Mouse (Mus musculus) right cerebral cortex, postnatal 10 days (tissue): ENCODE measurements around the gene 1700122O11Rik.

Source experiments
- DNase-seq, 2 experiments: peaks; one replicate each; pipeline ENCODE4 v3.0.0; 2021; ENCODE audit warnings: low spot score in 2 of 2

The 1700122O11Rik gene

DNA sequence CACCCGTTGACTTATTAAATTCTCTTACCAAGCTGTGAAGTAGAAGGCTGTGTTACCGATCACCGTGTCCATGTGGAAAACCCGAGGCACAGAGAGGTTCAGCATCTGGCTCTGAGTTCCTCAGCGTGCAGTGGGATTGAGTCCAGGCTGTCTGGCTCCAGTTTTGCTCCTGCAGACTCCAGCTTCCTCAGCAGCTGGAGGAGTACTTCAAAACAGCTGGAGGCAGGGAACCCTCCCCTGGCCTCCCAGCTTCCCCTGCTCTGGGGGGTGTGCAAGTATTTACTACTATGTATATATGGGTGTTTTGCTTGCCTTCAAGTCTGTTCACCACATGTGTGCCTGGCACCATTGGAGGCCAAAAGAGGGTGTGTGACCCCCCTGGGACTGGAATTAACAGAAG lies 9.8 kb downstream of the 1700122O11Rik start:
- no peak for DNase-seq

DNA sequence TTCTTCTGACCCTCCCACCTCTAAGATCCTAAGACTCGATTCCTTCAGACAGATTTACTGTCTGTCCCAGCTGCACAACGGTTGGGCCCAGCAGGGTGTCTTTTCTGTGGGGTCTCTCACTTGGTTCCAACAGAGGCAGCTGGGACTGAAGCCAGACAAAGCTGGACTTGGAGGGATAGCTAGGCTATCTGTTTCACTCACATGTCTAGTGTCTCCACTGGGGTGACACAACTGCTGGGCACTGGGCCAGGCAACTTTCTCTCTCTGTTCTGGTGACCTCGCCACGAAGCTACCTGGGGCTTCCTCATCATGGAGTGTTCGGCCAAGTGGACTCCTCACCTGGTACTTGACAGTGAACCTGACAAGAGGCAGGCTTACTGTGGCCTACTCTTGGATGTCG lies 10.4 kb downstream of the 1700122O11Rik start:
- DNase-seq = no peak

DNA sequence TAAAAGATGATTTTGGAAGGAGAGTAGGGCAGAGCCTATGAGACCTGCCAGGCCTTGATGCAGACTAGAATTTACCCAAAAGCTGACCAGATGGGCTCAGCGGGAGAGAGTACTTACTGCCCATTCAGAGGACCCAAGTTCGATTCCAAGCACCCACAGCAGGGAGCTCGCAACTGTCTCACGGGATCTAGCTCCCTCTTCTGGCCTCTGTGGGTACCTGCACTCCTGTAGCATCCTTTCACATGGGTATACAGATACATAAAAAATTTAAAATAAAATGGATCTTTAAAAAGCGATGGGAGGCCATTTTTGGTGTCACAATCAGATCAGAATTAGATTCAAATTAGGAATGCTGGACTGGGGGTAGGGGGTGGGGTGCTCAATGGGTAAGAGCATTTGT lies 11.1 kb downstream of the 1700122O11Rik start:
- DNase-seq = no peak

DNA sequence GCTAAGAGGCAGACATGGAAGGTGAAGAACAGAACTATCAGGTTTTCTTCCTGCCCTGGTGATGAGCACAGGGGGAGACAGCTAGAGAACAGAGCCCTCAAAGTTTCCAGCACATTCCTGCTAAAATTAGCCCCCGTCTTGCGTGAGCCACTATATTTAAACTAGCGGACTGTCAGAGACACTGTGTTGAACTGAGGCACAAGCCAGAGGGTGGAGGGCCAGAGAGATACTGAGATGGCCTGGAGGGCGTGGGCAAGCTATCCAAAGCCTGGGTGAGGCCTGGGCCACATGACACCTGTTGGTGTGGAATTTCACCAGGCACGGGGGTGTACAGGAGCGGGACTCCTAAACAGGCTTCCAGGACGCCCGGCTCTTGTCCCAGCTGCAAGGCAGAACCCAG lies 14.0 kb downstream of the 1700122O11Rik start:
- DNase-seq = no peak

DNA sequence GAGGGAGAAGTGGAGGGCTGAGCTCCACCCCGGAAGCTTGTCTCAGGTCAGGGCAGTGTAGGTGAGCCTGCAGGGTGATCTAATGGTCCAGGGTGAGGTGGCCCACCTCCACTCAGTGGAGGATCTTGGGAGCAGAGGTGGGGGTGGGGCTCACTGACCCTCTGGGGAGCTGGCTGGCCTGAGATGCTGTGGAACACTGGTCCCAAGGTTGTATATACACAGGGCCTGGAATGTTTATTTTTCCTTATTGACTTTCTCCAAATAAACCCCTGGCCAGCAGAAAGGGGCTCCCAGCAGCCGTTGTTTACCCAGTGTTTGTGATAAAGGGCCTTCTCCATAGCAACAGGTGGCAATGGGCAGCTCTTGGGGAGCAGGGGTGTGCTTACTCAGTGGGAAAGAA lies 18.5 kb downstream of the 1700122O11Rik start:
- DNase-seq = no peak

DNA sequence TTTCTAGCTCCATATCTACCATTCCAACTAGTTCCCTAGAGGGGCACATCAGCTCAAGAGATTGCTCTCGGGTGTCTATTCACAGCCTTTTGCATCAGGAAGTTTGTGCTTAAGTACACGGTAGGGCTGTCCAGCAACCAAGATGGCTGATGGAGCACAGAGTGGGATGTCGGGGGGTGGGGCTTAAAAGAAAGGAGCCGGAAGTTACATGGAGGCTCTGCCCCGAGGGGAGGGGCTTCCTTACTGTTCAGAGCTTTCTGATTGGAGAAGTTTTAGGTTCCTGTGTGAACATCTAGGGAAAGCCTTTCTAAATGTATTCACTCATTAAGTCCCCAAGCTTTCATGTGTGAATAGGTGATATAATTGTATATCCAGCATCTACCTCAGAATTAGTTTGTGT lies 21.5 kb downstream of the 1700122O11Rik start:
- DNase-seq = no peak

DNA sequence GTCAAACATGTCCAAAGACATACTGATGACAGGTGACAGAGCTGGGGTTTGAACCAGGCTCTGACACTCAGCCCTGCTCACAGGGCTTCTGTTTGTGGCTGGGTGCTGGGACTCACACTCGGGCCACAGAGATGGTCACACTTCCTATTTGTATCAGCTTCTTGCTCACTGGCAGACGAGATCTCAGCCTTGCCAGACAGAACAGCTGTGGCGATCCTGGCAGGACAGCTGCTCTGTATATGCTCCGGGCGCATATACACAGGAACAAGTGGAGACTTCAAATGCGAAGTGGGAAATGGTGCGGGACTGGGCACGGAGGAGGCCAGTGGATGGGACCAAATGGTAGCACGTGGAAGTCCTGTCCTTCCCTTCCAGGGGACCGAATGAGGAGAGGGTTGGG lies 25.5 kb downstream of the 1700122O11Rik start:
- no peak for DNase-seq

DNA sequence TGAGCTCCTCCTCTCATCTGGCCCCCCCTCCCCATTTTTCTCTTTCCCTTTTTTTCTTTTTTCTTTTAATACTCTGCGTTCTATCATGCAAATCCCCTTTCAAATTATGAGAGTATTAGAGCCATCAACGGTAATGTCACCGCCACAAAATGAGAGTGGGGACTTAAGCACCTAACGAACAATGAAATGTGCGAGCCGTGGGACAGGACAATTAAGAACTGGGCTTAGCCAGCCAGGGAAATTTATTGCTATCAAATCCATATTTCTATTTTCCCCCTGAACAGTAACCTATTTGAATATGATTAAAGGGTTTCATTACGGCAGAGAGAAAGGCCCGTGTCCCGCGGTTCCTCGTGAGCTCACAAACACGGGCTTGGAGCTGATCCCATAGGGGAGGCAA lies 27.0 kb downstream of the 1700122O11Rik start:
- DNase-seq = no peak

DNA sequence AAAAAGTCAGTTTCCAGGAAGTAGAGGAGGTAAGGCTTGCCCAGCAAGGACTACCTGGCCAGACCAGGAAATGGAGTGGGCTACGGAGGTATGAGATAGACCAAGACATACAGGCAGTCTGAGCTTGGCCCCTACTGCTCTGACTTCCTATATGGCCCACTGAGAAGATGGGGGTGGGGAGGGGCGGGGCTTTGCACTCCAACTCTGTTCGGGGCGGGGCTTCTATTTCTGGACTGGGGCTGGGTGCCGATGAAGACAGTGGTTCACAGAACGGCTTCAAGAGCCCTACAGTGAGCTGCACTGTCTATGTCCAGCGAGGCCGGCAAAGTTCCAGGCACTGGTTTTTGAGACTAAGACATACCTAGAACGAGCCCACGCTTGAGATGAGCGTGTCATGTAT lies 27.8 kb downstream of the 1700122O11Rik start:
- DNase-seq = no peak

DNA sequence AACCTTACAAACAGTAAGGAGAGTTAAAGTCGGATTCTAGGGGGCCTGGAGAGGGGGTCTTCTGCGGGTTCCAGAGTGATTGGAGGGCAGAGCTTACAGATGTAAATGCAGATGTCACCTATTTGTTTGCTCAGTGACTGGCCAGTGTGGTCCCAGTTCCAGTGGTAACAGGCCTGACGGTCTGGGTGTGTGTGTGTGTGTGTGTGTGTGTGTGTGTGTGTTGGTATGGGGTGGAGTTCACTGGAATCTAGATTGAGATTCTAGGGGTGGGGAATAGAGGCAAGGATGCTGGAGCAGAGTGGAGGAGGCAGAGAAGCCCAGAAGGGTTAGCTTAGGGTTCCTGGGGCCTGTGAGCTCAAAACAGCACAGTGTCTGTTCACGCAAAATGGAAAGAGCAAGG lies 32.3 kb downstream of the 1700122O11Rik start:
- no peak for DNase-seq

DNA sequence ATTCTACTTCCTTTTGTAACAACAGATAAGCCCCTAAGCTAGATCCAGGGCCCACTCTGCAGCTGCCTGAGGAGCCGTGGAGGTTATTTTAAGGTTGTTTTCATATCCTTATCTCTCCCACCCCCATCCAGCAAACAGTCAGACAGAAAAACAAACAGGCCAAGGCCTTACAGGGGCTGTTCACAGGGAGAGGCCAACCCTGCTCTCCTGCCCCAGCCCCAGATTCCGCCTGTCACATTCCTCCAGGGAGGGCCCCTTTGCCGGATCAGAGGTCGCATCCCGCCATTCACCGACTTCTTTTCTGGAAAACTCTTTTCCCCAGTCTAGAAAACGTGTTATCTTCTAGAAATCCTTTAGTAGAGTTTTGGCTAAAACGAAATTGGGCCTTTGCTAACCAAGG lies 33.0 kb downstream of the 1700122O11Rik start:
- DNase-seq = no peak

DNA sequence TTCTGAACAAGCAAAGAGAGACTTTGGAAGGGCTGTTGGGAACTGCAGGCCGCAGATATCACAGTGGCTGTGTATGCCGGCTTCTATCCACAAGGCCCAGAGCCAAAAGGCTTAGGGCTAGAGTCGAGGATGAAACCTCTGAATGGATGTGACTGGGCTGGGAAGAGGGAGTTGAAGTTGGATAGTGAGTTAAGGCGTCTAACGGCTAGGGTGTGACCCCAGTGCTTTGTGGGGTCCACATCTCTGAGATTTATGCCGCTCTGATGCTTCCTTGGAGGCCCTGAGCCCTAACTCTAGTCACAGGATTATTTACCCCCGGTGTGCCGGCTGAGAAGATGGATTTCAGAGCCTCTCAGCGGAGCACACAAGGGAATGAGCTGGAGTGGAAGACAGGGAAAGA lies 33.5 kb downstream of the 1700122O11Rik start:
- no peak for DNase-seq

DNA sequence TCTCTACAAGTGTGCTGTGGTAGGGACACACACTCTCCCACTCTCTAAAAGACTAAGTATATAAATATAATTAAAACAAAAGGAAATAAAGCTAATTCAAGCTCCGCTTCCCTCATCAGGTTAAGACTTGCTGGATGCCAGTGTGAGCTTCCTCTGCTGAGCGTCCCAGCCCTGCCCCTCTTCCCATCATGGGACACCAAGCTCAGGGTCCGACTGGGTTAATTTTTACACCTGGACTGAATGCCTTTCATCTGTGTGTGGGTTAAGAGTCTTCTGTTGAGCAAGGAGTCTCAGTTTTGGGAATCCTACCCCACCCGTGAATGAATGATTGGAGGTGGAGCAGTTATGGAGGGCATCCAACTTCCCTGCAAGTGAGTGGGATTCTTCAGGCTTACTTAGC lies 35.6 kb downstream of the 1700122O11Rik start:
- DNase-seq = no peak

DNA sequence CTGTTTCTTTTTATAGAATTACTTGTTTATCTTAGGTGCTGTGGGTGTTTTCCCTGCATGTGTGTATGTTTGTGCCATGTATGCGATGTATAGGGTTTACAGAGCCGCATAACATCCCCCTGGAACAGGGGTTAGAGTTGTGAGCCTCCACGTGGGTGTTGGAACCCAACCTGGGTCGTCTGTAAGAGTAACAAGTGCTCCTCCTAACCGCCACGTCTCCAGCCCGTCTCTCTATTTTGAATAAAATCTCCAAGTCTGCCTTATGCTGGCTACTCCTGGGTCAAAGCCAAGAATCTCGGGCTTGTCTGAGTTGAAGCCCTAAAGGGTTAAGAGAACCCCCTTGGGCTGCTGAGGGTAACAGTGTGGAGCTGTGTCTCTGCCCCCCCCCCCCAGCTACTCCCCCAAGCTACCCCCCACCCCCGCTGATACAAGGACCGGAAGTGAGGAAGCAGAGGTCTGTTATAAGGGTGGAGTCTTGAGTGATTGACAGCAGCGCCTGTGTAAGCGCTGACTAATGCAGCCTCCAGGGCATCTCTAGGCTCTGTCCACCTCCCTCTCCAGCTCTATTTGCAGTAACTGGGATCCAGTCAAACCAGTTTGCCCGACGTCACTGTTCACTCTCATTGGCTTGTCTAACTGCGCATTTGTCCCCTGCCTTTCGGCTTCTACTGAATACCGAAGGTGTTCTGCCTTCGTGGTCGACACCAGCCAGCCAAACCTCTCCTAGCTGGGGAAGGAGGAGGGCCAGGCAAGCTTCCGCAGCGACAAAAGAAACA lies 36.3 kb downstream of the 1700122O11Rik start:
- DNase-seq = peak in 1 of 2 experiments; percentile 54

DNA sequence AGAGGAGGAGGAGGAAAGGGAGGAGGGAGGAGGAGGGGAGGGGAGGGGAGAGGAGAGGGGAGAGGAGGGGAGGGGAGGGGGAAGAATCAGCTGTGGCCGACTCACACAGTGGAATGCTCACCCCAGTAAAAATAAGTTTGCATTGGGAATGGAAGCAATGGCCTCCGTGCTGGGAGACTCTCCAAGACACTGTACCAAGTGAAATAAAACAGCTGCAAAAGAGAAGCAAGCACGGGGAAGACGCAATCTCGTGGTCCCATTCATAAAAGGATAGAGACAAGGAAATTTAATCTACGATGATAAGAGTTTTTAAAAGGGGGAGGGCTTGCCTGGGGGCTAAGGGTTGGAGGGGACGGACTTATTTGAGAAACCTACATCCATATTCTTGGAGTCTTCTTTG lies 36.9 kb downstream of the 1700122O11Rik start:
- no peak for DNase-seq

DNA sequence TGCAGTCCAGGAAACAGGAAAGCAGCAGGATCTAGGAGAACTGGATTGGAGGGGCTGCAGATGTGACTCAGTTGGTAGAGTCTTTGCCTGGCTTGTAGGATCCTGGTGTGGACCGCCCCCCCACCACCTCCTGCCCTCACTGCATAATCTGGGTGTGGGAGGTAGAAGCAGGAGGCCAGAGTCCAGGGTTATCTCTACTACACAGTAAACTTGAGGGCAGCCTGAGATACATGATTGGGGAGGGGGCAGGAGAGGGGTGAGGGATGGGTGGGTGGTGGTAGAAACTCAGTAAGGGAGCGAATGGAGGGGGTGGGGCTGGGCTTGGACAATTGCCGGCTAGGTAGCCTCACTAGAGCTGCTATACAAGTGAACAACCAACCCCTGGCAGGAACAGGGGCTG lies 38.3 kb downstream of the 1700122O11Rik start:
- DNase-seq = no peak

DNA sequence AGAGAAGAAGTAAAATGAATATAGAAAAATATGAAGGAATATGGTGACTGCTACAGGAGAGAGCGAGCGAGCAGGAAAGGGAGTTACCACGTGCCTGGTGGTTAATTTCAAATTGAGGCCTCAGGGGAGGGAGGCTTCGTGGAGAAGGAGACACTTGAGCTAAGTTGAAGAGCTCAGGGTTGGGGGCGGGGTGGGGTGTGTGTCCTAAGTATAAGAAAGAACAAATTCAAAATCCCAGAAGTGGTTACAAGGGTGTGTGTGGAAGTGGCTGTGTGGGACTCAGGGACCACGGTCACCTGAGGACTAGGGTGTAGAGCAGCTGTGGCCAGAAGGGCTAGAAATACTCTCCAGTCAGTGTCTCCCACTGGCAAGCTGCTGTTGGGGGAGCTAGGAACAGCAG lies 38.7 kb downstream of the 1700122O11Rik start:
- DNase-seq = no peak

DNA sequence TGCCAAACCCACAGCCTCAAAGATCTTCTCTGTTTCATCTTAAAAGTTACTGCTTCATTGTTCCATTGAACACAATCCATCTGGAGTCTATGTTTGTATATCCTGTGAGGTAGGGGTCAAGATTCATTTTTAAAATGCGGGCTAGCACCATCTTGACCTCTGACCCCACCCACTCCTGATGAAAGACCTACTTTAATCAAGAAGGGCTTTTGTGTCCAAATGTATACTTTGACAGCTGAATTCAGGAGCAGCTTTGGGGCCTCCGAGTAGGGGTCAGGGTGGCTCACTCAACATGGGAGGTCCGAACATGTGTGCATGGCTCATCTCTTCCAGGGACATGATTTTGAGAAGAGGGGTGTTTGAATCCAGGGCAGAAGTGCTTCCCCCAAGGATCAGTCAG lies 40.3 kb downstream of the 1700122O11Rik start:
- DNase-seq = no peak

DNA sequence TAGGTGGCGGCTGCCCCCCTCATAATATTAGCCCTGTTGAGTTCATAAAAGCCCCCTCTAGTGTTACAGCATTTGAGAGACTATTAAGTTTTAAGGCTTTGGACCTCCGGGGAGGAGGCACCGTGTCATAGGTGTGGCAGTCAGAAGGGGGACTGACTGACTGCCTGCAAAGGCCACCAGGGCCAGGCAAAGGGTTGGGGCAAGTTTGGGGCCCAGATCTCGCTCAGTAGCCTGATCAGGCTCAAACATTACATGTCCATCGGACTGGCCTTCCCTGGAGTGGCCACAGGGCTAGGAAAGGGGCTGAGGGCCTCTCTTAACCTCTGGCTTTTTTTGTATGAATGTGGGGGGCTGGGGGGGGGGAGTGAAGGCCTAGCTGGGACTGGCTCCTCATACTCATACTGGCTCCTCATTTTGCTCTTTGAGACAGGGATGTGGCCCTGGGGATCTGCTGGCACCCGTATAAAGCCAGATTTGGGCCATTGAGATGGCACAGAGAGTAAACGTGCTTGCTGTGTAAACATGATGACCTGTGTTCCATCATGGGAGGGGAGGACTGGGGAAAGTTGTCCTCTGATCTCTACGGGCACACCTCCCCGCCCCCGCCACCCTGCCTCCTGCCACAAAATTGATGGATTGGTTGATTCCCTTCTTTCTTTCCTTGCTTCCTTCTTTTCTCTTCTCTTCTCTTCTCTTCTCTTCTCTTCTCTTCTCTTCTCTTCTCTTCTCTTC lies 47.5 kb downstream of the 1700122O11Rik start:
- DNase-seq = no peak

DNA sequence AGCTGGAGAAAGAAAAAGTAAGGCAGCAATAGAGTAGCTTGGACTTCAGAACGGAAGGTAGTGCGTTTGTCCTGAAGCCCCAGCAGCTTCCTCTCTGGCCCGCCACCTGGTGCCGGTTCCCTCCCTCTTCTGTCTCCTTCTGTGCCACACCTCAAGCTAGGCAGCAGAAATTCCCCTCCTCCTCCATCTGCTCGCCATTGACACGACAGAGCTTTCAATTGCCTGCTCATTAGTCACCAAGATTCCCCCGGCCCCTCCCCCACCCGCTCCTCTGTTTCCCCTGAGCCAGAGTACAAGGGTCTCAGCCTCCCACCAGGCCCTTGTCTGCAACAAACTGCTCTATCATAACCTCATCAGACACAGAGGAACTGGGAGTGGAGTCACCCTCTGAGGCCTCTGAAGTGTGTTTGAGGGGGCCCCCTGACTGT lies 48.1 kb downstream of the 1700122O11Rik start:
- DNase-seq = no peak

DNA sequence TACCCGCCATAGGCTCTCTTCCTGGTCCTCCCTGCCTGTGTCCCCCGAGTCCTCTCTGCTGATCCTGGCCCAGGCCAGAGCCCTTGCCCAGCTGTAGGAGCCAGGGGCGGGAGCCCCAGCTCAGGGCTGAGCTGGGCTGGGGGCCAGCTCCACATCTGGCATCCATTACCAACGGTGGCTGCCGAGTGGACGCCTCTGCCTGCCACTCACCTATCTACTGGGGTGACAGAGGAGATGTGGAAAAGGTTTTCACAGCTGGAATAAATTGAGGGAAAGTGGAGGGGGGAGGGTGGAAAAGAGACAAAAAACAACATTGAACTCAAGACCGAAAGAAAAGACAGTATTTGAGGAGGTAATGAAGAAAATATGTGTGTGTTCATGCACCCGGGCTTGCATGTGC lies 49.3 kb downstream of the 1700122O11Rik start:
- no peak for DNase-seq

DNA sequence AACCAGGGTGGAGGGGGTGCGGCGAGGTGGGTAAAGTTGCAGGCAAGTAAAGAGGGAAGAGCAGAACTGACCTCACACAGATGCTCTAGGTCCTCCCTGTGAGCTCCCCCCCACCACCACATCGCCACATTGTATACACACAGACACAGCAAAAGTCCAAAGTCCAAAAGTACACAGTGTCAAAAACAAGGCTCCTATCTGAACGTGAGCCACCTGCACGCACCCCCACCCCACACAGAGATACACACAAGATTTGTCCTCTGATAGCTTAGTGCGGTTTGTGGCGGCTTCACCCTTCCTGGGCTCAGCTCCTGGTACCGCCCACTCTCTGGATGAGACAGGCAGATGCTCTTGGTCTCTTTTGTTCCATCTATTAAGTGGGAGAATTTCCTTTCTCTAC lies 50.0 kb downstream of the 1700122O11Rik start:
- no peak for DNase-seq
